Mouse (Mus musculus): ENCODE measurements around the gene Abracl. TPM values are rescaled to one million over a fixed set of nuclear protein-coding genes. Genes with fewer than 3 reads are reported as not detected.

Gene Abracl
- polyA plus RNA-seq (2012; rRNA removed), result 71.4 and 74.6 TPM in 2 replicates

DNA sequence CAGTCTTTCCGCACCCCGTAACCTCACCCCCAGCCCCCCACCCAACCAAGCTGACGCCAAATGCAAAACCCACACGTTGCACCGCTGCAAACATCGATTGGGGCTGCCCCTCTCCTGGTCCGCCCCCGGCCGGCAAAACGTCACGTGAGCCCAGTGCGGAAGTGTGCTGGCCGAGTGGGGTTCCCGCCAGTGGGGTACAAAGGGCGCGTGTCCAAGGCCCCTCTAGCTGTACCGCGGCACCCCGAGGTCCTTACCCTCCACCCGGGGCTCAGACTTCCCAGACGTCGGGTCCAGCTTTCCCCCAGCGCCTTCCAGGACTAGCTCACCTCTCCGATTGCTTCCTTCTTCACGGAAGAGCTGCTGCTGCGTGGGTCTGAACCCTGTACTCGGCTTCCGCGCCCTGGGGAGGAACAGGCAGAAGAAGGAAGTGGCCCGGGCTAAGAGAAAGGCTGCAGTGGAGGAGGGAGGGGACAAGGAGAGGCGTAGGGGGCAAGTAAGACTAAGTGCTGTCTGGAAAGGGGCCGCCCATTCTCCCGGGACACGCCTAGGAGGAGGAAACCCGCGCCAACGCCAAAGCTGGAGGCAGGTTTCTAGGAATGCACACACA is at the start of gene Abracl:
Gene Abracl, minus strand, starts transcription at position 548 of the 607 bp plus-strand sequence.

GRCm38 (mm10) chr10:18055696-18056390 is 32.8 kb upstream of the Abracl start, which contains the start of gene Reps1:
Gene Reps1, plus strand, starts transcription at chr10:18055861.

Other genes with a start within 250 kb of the Abracl start
- gene Txlnb, start 227.1 kb downstream of the Abracl start, polyA plus RNA-seq (2012; rRNA removed), result 0.44 and 0.91 TPM in 2 replicates
- 19.8 and 22.8 TPM in 2 replicates for gene Heca, start 75.2 kb downstream of the Abracl start, polyA plus RNA-seq (2012; rRNA removed)
- 65.7 and 67.4 TPM in 2 replicates for gene Reps1, start 32.6 kb upstream of the Abracl start, polyA plus RNA-seq (2012; rRNA removed)
- 0.19 TPM in 2 replicates for gene Ect2l, start 187.6 kb upstream of the Abracl start, polyA plus RNA-seq (2012; rRNA removed)
- 15.5 and 18.0 TPM in 2 replicates for gene Ccdc28a, start 211.7 kb upstream of the Abracl start, polyA plus RNA-seq (2012; rRNA removed)